In genomic region chr3:65935153-65935552, GRCm38 (mm10) we compare ENCODE assay signal across 18 mouse cellular contexts. TPM values are rescaled to one million over a fixed set of nuclear protein-coding genes. Genes with fewer than 3 reads are reported as not detected.
DNase-seq lines count a peak whose midpoint lies in the region; ATAC-seq and TF ChIP-seq lines count a peak whose summit lies in the region.
"Had no signal": no experiment of that assay in that cellular context is flagged by ENCODE, and none has a peak within 500 bp of the region (broad histone marks: within the 10 kb centered on the region; RNA-seq: fewer than 3 reads in every experiment).

No protein-coding gene starts in this region.

- no peak overlapping the region for H3K4me3 ChIP-seq in intestine, embryonic 14.5 days (ENCODE audit: low read depth, low read length)
- H3K4me3 ChIP-seq in intestine, postnatal 0 days (ENCODE audit: low read depth, low read length): no peak overlapping the region
- no peak overlapping the region for H3K4me3 ChIP-seq in liver, postnatal 0 days (ENCODE audit: low read depth, low read length)
- H3K4me3 ChIP-seq: embryonic facial prominence, embryonic 10.5 days; embryonic facial prominence, embryonic 12.5 days; forebrain, embryonic 12.5 days; forebrain, embryonic 15.5 days had no signal

- ATAC-seq in intestine, embryonic 14.5 days (replicated peaks; ENCODE audit: low FRiP score, low TSS enrichment, low read depth): no peak
- ATAC-seq in intestine, postnatal 0 days: no peak
- peak; percentile 23; the same call in 1 of the 2 replicates for ATAC-seq in liver, postnatal 0 days
- ATAC-seq: forebrain, embryonic 15.5 days; forebrain, postnatal 0 days had no signal

- no peak overlapping the region for H3K9ac ChIP-seq in intestine, embryonic 14.5 days (ENCODE audit: low read length)
- H3K9ac ChIP-seq in intestine, postnatal 0 days (ENCODE audit: low read depth, low read length): no peak overlapping the region
- no peak overlapping the region for H3K9ac ChIP-seq in liver, postnatal 0 days (replicated peaks)
- H3K9ac ChIP-seq: forebrain, embryonic 12.5 days; forebrain, embryonic 15.5 days; forebrain, postnatal 0 days had no signal

- no peak overlapping the region for H3K4me2 ChIP-seq in intestine, embryonic 14.5 days (ENCODE audit: low read length)
- H3K4me2 ChIP-seq in intestine, postnatal 0 days (replicated peaks; ENCODE audit: low read depth): no peak overlapping the region
- no peak overlapping the region for H3K4me2 ChIP-seq in liver, postnatal 0 days (ENCODE audit: low read depth, low read length)
- H3K4me2 ChIP-seq: embryonic facial prominence, embryonic 12.5 days; forebrain, embryonic 12.5 days; forebrain, embryonic 15.5 days had no signal

- H3K4me1 ChIP-seq in intestine, embryonic 14.5 days (replicated peaks; ENCODE audit: control insufficient read depth, insufficient read depth, low read length): no peaks in the 10 kb centered on the region
- H3K4me1 ChIP-seq in intestine, postnatal 0 days (replicated peaks; ENCODE audit: control insufficient read depth, insufficient read depth, low read length): no peaks in the 10 kb centered on the region
- no peaks in the 10 kb centered on the region for H3K4me1 ChIP-seq in liver, postnatal 0 days (ENCODE audit: insufficient read depth)
- H3K4me1 ChIP-seq: forebrain, embryonic 12.5 days; forebrain, embryonic 15.5 days had no signal

- H3K27ac ChIP-seq in intestine, embryonic 14.5 days (ENCODE audit: low read depth): no peak overlapping the region
- H3K27ac ChIP-seq in intestine, postnatal 0 days (ENCODE audit: low read depth, low read length): no peak overlapping the region
- H3K27ac ChIP-seq in liver, postnatal 0 days (ENCODE audit: low read depth): no peak overlapping the region
- H3K27ac ChIP-seq: embryonic facial prominence, embryonic 10.5 days; embryonic facial prominence, embryonic 12.5 days; forebrain, embryonic 12.5 days; forebrain, embryonic 15.5 days had no signal

- TF ChIP-seq EP300 in liver, postnatal 0 days (IDR thresholded peaks at IDR 0.05; ENCODE audit: low read depth): no peak

- H3K36me3 ChIP-seq in intestine, embryonic 14.5 days (ENCODE audit: control insufficient read depth, insufficient read depth, low read length): no peaks in the 10 kb centered on the region
- no peaks in the 10 kb centered on the region for H3K36me3 ChIP-seq in intestine, postnatal 0 days (ENCODE audit: control insufficient read depth, insufficient read depth)
- no peaks in the 10 kb centered on the region for H3K36me3 ChIP-seq in liver, postnatal 0 days (replicated peaks; ENCODE audit: insufficient read depth, low read length)
- H3K36me3 ChIP-seq: embryonic facial prominence, embryonic 10.5 days; embryonic facial prominence, embryonic 12.5 days; forebrain, embryonic 12.5 days; forebrain, embryonic 15.5 days had no signal

- no peaks in the 10 kb centered on the region for H3K27me3 ChIP-seq in intestine, embryonic 14.5 days (replicated peaks; ENCODE audit: control insufficient read depth, insufficient read depth, low read length)
- no peaks in the 10 kb centered on the region for H3K27me3 ChIP-seq in intestine, postnatal 0 days (replicated peaks; ENCODE audit: control insufficient read depth, insufficient read depth, low read length)
- H3K27me3 ChIP-seq in liver, postnatal 0 days (ENCODE audit: insufficient read depth, low read length): no peaks in the 10 kb centered on the region
- H3K27me3 ChIP-seq: embryonic facial prominence, embryonic 12.5 days; forebrain, embryonic 12.5 days; forebrain, embryonic 15.5 days had no signal

- peak; percentile 26 for DNase-seq in adrenal gland, postnatal 14 days
- no peak for DNase-seq in adrenal gland, postnatal 25 days
- DNase-seq in intestine, embryonic 14.5 days (ENCODE audit: low spot score): peak; percentile 31
- DNase-seq in liver, postnatal 0 days: no peak
- DNase-seq in liver (no peak), adipocyte (ENCODE audit: low spot score) (peak; percentile 53)
- DNase-seq in right cerebral cortex, postnatal 25 days: no peak
- DNase-seq: cerebellum, adult 11-12 months; cerebellum, adult 2 months; cerebellum, adult 9-10 months; cerebellum, postnatal 10 days; cerebellum, postnatal 25 days; forebrain, postnatal 0 days had no signal

- WGBS in intestine, embryonic 14.5 days: 79% methylated on average over 4 of the region's 4 CpGs
- 82% methylated on average over 4 of the region's 4 CpGs for WGBS in intestine, postnatal 0 days
- WGBS in liver, postnatal 0 days (ENCODE audit: insufficient replicate concordance): 73% methylated on average over 4 of the region's 4 CpGs

- no peak for TF ChIP-seq CTCF in intestine, postnatal 0 days (IDR thresholded peaks at IDR 0.05; ENCODE audit: low read depth)
- TF ChIP-seq CTCF in liver, postnatal 0 days (IDR thresholded peaks at IDR 0.05; ENCODE audit: low read depth): no peak

- H3K9me3 ChIP-seq in intestine, embryonic 14.5 days (ENCODE audit: control insufficient read depth, low read length): no peaks in the 10 kb centered on the region
- no peaks in the 10 kb centered on the region for H3K9me3 ChIP-seq in intestine, postnatal 0 days (ENCODE audit: control insufficient read depth)
- no peaks in the 10 kb centered on the region for H3K9me3 ChIP-seq in liver, postnatal 0 days (ENCODE audit: low read length)
- H3K9me3 ChIP-seq: embryonic facial prominence, embryonic 10.5 days; embryonic facial prominence, embryonic 12.5 days; forebrain, embryonic 12.5 days; forebrain, embryonic 15.5 days had no signal

RNA-seq across cellular contexts. Expression of gene Ccnl1, which starts 22.9 kb away (rescaled TPM):
- total RNA-seq in adrenal gland, postnatal 14 days (2021): 91.4 and 116 TPM in 2 replicates
- 97.6 and 105 TPM in 2 replicates for total RNA-seq in adrenal gland, postnatal 25 days (2021)
- 123 and 130 TPM in 2 replicates for polyA plus RNA-seq in intestine, embryonic 14.5 days (2014; fragmentation: Nextera tagmentation; extraction: Ambion mirVana)
- 47.6 and 52.8 TPM in 2 replicates for polyA plus RNA-seq in intestine, postnatal 0 days (2015; fragmentation: Nextera tagmentation; extraction: Ambion mirVana)
- 33.1 and 38.1 TPM in 2 replicates for polyA plus RNA-seq in liver, postnatal 0 days (2015; fragmentation: Nextera tagmentation; extraction: Ambion mirVana)

Comparison
In these comparisons a context has a peak if more than half of its experiments do, and no peak if none do; other contexts are left out.
1. DNase-seq: peak in adrenal gland, postnatal 14 days (single experiment), intestine, embryonic 14.5 days (single experiment) and adipocyte (single experiment); none in adrenal gland, postnatal 25 days (single experiment), liver, postnatal 0 days (single experiment), liver (single experiment) and right cerebral cortex, postnatal 25 days (single experiment).